Mouse (Mus musculus) hindbrain, embryonic 12.5 days (tissue): ENCODE results near the gene Babam1. TPM values are rescaled to one million over a fixed set of nuclear protein-coding genes. Genes with fewer than 3 reads are reported as not detected.

Source experiments
- ATAC-seq: fragments of 200-750 bp; cut with Nextera tagmentation; 2 replicates; pipeline ENCODE4 v1.8.0; 2017; ENCODE audit warnings: moderate TSS enrichment; ENCODE audit not compliant: low FRiP score
- H3K27ac ChIP-seq: fragments of 300-500 bp; sonication (generic); 2 replicates; pipeline ENCODE4 v1.5.1; 2016; ENCODE audit warnings: mild to moderate bottlenecking
- H3K27me3 ChIP-seq: fragments of 300-500 bp; sonication (generic); 2 replicates; pipeline ENCODE4 v1.6.1; 2016; ENCODE audit warnings: mild to moderate bottlenecking
- H3K36me3 ChIP-seq: fragments of 300-500 bp; sonication (generic); 2 replicates; pipeline ENCODE4 v1.6.1; 2016; ENCODE audit warnings: mild to moderate bottlenecking
- H3K4me1 ChIP-seq: fragments of 300-500 bp; sonication (generic); 2 replicates; pipeline ENCODE4 v1.6.1; 2016
- H3K4me2 ChIP-seq: fragments of 300-500 bp; sonication (generic); replicated peaks from 2 replicates; pipeline ENCODE4 v1.6.1; 2016; ENCODE audit warnings: mild to moderate bottlenecking
- H3K4me3 ChIP-seq: fragments of 300-500 bp; sonication (generic); 2 replicates; pipeline ENCODE4 v1.5.1; 2016; ENCODE audit warnings: mild to moderate bottlenecking
- H3K9ac ChIP-seq: fragments of 300-500 bp; sonication (generic); 2 replicates; pipeline ENCODE4 v1.6.1; 2016; ENCODE audit warnings: mild to moderate bottlenecking, moderate library complexity
- H3K9me3 ChIP-seq: fragments of 300-500 bp; sonication (generic); replicated peaks from 2 replicates; pipeline ENCODE4 v1.6.1; 2016; ENCODE audit warnings: mild to moderate bottlenecking
- WGBS: fragments of 180-500 bp; shearing (Covaris S2); methylation state at CpG from one replicate; pipeline ENCODE4 v1.1.7; 2016; 5-methylcytosine and 5-hydroxymethylcytosine counted together
- polyA plus RNA-seq: library from polyadenylated mRNA; unstranded; fragments of >200 nt; fragmentation: Nextera tagmentation; extraction: Ambion mirVana; gene quantifications from 2 replicates; pipeline ENCODE4 v1.2.1, GENCODE M21; 2016

Babam1 gene
- polyA plus RNA-seq, 1 experiment from 2014 or later: 91.1 TPM

DNA sequence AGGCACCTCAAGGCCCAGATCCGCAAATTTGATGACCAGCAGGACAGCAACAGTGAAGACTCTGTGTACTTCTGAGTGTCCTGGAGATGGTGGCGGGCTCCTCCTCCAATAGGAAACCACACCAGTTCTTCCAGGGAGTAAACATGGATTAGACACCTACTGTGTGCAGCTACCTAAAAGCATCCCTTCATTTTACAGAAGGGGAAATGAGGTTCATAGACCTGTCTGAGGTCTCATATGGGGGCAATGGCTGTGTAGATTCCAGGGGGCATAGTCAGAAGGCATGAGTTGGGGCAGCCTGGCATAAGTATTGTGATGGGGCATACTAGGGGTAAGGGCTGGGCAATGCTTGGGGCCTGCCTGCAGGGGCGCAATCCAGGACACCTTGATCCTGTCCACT lies 23.7 kb upstream of the Babam1 start:
- no peak overlapping the region for H3K4me3 ChIP-seq
- peaks cover 38% of the 10 kb centered on the region for H3K4me1 ChIP-seq
- ATAC-seq: no peak
- no peak overlapping the region for H3K4me2 ChIP-seq
- no peaks in the 10 kb centered on the region for H3K27me3 ChIP-seq
- no peaks in the 10 kb centered on the region for H3K9me3 ChIP-seq
- no peak overlapping the region for H3K27ac ChIP-seq
- peaks cover 39% of the 10 kb centered on the region for H3K36me3 ChIP-seq
- H3K9ac ChIP-seq: no peak overlapping the region
- 95% methylated on average over 3 of the region's 3 CpGs for WGBS

DNA sequence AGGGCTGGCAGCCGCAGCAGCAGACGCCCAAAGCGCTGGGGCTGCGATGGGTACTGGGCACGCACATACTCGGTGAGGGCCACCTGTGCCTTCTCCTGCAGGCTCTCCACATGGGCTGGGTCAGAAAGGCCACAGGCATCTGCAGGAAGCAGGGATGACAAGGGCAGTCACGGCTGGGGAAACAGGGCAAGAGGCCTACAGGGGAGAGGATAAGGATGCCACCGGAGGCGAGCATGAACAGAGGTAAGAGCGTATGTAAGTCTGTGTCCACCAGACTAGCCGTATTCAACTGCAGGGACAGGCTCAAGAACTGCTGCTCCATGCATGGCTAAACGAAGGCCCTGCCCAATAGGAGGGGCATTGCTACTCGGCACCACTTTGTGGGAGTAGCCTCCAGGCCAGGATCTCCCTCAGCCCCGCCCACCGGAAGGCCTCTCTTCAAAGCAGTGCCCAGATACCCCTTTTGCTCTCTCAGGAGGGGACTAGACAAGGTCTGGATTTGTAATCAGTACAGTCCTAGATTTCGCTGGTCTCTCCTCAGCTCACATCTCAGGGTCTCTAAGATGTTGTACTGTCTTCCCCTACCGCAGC lies 21.9 kb upstream of the Babam1 start:
- Histone ChIP-seq H3K27ac (no peak overlapping the region), H3K9ac (no peak overlapping the region), H3K4me3 (no peak overlapping the region), H3K27me3 (no peaks in the 10 kb centered on the region), H3K4me2 (no peak overlapping the region), H3K36me3 (peaks cover 28% of the 10 kb centered on the region), H3K4me1 (peaks cover 47% of the 10 kb centered on the region), H3K9me3 (no peaks in the 10 kb centered on the region)
- no peak for ATAC-seq
- WGBS: 78% methylated on average over 17 of the region's 17 CpGs

DNA sequence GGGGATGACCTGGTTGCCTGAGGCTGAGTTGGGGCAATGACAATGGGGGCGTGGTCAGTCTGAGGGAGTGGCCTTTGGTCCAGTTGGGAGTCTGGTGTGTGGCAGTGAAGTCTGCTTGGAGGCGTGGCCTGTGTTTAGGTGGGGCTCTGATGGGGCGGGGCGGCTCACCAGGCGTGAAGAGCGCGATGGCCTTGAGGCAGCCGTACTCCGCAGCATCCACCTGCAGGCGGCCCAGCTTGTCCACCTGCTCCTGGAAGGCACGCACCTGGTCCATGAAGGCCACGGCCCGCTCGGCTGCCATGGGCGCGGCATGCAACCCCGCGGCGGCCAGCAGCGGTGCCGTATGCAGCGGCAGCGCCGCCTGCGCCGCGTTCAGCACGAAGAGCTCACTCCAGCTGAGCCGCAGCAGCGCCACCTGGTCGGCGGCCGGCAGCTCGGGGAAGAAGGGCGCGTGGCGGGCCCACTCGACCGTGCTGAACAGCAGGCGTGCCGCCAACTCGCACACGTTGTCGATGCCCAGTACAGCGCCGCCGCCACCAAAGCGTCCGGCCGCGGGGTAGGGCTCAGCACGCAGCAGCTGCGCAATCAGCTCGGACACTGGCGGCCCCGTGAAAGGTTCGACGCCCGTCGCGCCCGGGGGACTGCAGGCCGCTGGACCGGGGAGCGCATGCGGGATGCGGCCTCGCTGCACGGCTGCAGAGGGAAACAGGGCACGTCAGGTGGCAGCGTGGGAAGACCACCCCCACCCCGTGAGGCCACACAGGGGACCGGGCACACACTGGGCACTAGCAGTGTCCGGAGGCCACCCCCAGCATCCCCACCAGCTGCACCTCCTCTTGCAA lies 20.9 kb upstream of the Babam1 start:
- peak overlapping the region; percentile 61 for H3K4me2 ChIP-seq
- no peaks in the 10 kb centered on the region for H3K9me3 ChIP-seq
- peaks cover 53% of the 10 kb centered on the region for H3K4me1 ChIP-seq
- peak overlapping the region; percentile 79 for H3K27ac ChIP-seq
- peak overlapping the region; percentile 32 for H3K4me3 ChIP-seq
- peak overlapping the region; percentile 62 for H3K9ac ChIP-seq
- H3K27me3 ChIP-seq: no peaks in the 10 kb centered on the region
- peaks cover 26% of the 10 kb centered on the region; the same call in 1 of the 2 replicates for H3K36me3 ChIP-seq
- peak; percentile 1; the same call in 1 of the 2 replicates for ATAC-seq
- WGBS: 3% methylated on average over 67 of the region's 74 CpGs

DNA sequence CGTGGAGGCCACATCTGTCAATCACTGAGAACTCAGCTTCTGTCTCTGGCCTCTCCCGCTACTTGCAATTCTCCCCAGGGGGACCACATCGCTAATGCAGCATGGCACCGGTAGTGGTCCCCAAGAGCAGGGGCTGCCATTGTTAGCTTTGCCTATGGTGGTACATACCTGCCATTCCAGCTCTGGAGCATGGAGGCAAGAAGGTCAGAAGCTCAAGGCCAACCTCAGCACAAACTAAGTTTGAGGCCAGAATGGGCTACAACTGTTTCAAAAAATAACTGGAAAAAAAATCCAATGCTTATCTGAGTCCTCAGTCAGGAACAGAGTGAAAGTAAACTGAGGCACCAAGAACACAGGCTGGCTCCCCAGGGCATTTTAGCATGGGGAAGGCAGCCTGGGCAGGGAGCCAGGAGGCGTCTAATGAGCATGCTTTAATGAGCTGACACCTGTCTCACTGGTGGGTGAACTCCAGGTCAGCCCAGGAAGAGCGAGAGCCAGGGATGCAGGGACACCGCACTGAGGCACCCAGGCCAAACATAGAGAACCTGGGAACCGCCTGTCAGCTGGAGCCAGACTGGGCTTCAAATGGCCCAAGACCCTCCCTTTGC lies 20.1 kb upstream of the Babam1 start:
- H3K27ac ChIP-seq: peak overlapping the region; percentile 79
- 36% methylated on average over 8 of the region's 8 CpGs for WGBS
- ATAC-seq: no peak
- peak overlapping the region; percentile 62 for H3K9ac ChIP-seq
- no peaks in the 10 kb centered on the region for H3K27me3 ChIP-seq
- peak overlapping the region; percentile 61 for H3K4me2 ChIP-seq
- H3K36me3 ChIP-seq: peaks cover 26% of the 10 kb centered on the region; the same call in 1 of the 2 replicates
- no peaks in the 10 kb centered on the region for H3K9me3 ChIP-seq
- peaks cover 53% of the 10 kb centered on the region for H3K4me1 ChIP-seq
- H3K4me3 ChIP-seq: peak overlapping the region; percentile 32

DNA sequence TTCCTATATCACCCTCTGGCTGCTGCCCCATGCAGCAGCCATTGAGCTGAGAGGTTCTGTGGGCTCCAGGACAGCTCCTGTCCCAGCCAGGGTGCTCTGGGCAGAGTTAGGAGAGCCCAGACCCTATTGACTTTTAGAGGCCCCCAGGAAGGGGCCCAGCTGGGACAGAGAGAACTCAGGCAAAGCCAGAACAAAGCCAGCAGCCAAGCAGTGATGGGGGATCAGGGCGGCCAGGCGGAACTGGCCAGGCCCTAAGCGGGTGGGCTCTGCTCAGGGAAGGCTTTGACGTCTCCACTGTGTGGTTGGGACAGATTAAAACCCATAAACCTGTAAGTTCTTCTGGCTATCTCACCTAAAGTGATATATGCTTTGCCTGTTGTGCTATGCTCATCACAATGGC lies 17.7 kb upstream of the Babam1 start:
- no peak for ATAC-seq
- peaks cover 58% of the 10 kb centered on the region for H3K4me1 ChIP-seq
- 28% methylated on average over 4 of the region's 4 CpGs for WGBS
- H3K27me3 ChIP-seq: no peaks in the 10 kb centered on the region
- peak overlapping the region; percentile 96 for H3K4me2 ChIP-seq
- no peaks in the 10 kb centered on the region for H3K9me3 ChIP-seq
- peak overlapping the region; percentile 65 for H3K27ac ChIP-seq
- peak overlapping the region; percentile 63 for H3K4me3 ChIP-seq
- H3K36me3 ChIP-seq: peaks cover 16% of the 10 kb centered on the region; the same call in 1 of the 2 replicates
- H3K9ac ChIP-seq: peak overlapping the region; percentile 78

DNA sequence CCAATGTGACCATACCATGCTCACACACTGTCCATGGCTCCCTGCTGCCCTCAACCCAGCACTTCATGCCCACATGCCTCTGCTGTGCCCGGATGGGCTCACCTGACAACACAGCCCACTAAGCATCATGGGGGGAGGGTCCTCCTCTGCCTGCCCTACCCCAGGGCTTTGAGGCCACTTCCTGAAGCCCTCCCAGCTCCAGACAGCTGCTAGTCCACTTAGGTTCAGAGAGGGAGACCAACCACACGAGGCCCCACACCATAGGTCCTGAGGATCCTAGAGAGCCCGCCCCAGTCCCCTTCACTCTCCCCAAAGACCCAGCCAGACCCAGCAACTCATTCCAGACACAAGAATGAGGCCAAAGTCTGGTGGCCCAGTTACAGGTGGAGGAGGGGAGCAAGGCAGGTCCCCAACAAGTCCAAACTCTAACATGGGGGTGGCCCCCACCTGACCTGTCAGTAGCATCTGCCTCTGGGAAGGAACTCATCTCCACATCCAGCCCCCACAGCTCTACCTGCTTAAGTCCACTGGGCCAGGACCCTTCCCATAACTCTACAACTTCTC lies 17.1 kb upstream of the Babam1 start:
- Histone ChIP-seq H3K36me3 (0 out of 2 replicates have a peak, but pooled peaks cover 12% of the 10 kb centered on the region), H3K4me1 (peaks cover 55% of the 10 kb centered on the region), H3K27ac (0 out of 2 replicates have a peak overlapping the region, but pooled peaks have one; percentile 65), H3K9ac (peak overlapping the region; percentile 78), H3K9me3 (no peaks in the 10 kb centered on the region), H3K4me2 (peak overlapping the region; percentile 96), H3K27me3 (no peaks in the 10 kb centered on the region), H3K4me3 (peak overlapping the region; percentile 63)
- 36% methylated on average over 3 of the region's 3 CpGs for WGBS
- ATAC-seq: no peak

DNA sequence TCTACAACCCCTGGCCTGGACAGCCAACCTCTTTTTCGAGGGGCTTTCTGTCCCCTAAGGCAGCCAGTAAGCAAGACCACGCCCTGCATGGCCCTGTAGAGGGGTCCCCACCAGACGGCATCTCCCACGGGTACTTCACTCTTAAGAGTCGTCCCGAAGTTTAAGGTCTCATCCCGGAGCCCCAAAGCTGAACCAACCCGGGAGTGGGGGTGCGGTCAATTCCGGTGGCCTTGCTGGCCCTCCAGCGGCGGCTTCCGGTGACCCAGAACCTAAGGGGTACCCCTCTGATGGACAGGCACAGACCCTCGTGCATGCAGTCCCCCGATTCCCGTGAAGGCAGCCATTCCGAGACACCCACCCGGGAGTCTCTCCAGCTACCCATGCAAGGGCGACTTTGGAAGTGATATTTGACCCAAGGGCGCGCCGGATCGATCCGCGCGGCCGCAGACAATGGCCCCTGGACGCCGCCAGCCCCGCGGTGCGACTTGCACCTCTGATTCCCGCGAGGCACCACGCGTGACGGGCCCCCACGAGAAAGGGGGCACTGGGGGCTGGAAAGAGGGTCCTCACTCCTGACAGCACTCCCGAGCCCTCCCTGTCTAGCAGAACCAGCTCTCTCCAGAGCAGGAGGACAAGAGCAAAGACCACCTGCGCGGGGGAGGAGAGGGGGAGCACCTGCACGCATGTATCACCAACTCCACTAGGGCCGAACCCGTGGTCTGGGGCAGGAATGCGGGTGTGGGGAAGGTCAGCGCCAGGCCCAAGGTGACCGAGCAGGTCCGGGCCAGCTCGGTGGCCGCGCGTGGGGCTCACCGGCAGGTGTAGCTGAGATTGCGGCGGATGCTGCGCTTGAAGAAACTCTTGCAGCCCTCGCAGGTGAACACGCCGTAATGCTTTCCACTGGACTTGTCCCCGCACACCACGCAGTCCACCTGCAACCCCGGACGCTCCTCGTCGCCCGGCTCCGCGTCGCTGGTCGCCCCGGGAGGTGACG lies 16.2 kb upstream of the Babam1 start:
- H3K36me3 ChIP-seq: 0 out of 2 replicates have a peak, but pooled peaks cover 8% of the 10 kb centered on the region
- peak overlapping the region; percentile 96 for H3K4me2 ChIP-seq
- peak overlapping the region; percentile 63 for H3K4me3 ChIP-seq
- H3K27ac ChIP-seq: peak overlapping the region; percentile 95; the same call in 1 of the 2 replicates
- peak overlapping the region; percentile 78 for H3K9ac ChIP-seq
- under 1% methylated on average over 72 of the region's 72 CpGs for WGBS
- ATAC-seq: no peak
- H3K9me3 ChIP-seq: no peaks in the 10 kb centered on the region
- H3K4me1 ChIP-seq: peaks cover 49% of the 10 kb centered on the region
- no peaks in the 10 kb centered on the region for H3K27me3 ChIP-seq

DNA sequence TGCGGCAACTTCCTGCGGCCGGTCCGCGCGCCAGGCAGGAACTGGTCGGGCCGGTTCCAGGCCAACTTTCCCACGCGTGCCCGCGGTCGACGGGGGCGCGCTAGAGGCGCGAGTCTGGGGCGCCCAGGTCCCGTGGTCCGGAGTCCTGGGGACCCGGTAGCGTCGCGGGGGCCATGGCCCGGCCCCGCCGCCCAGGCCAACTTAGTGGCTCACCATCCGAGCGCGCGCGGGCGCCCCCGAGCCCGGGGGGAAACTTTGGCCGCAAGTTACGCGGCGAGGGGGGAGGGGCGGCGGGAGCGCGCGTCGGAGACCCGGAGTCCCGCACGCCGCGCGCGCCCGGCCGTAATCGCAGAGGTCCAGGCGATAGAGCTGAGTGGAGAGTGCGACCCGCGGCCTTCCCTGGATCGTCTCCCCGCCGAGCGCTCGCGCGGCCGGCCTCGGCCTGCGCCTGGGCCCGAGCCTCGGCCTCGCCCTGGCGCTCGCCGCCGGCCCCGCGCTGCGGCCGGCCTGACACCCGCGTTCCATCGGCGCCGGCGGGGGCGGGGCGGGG lies 15.2 kb upstream of the Babam1 start, which contains the start of gene Nr2f6:
Nr2f6 (minus strand) TSS at position 540 of the 550 bp plus-strand sequence.
- H3K9ac ChIP-seq: peak within 1 kb of the TSS; percentile 78
- under 1% methylated on average over 75 of the region's 89 CpGs for WGBS
- H3K27ac ChIP-seq: peak within 1 kb of the TSS; percentile 95
- peak within 1 kb of the TSS; percentile 63 for H3K4me3 ChIP-seq
- peaks cover 39% of the 10 kb centered on the region for H3K4me1 ChIP-seq
- 0 out of 2 replicates have a peak, but pooled peaks cover 8% of the 10 kb centered on the region for H3K36me3 ChIP-seq
- H3K4me2 ChIP-seq: peak within 1 kb of the TSS; percentile 96
- H3K9me3 ChIP-seq: no peaks in the 10 kb centered on the region
- ATAC-seq: peak; percentile 51
- H3K27me3 ChIP-seq: no peaks in the 10 kb centered on the region

DNA sequence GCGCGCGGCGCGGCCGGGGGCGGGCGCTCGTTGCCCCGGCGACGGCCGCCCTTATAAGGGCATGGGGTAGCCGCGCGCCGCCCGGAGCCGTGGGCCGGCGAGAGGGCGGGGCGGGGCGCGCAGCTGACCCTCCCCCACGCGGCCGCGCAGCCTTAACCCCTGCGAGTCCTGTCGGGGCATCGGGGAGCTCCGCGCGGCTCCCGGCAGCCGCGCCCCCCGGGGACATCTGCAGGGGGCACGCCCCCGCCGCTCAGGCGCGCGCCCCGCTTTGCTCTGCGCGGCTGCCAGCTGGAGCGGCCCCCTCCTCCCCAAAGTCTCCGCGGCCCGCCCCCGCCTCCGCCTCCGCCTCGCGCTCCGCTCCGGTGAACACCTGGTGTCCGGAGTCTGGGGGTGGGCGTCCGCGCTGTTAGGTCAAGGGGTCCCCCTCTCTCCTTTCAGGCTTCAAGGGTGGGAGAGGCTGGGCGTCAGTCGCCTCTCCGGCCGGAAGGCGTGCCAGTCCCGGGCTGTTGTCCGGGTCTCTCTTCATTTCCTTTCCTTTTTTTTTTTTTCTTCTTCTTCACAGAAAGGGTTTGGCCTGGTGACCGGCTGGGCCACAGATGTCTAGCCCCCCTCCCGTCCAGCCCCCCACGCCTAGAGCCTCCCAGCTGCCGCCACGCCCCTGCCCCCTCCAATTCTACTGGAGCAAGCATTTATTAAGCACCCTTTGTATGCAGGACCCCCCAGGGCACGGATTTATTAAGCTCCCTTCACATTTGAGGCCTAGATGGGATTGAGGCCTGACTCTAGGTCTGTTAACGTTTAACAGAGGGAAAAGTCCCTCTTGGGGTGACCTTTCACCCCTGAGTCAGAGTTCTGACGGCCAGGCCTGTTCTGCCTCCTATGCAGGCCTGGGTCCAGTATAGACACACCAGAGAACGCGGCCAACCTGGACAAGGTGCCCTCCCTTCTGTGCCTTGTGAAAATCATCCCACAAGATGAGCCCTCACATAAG lies 14.4 kb upstream of the Babam1 start:
- under 1% methylated on average over 41 of the region's 80 CpGs for WGBS
- peak; percentile 87 for ATAC-seq
- H3K4me1 ChIP-seq: peaks cover 32% of the 10 kb centered on the region

DNA sequence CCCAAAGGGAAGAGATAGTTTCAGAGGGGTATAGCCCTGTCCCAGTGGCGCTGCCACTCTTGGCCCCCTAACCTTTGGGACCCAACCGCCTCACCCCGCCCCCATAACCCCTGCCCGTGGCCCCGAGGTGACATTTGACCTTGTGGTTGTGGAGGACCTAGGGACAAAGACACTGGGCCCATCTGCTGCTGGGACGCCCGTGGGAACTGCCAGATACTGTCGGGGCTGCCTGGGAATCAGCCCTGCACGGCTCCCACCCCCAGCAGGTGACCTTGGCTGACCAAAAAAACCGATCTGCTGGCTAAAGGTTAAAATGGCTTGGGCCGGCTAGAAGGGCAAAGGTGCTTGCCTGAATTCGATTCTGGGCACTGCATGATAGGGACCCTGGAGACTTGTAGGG lies 13.3 kb upstream of the Babam1 start:
- Histone ChIP-seq H3K4me1 (peaks cover 28% of the 10 kb centered on the region), H3K36me3 (no peaks in the 10 kb centered on the region), H3K27me3 (no peaks in the 10 kb centered on the region), H3K4me2 (no peak overlapping the region), H3K27ac (peak overlapping the region; percentile 95; the same call in 1 of the 2 replicates), H3K4me3 (no peak overlapping the region), H3K9ac (no peak overlapping the region), H3K9me3 (no peaks in the 10 kb centered on the region)
- no peak for ATAC-seq
- WGBS: 4% methylated on average over 12 of the region's 12 CpGs

More for the DNA sequence above, 14.4 kb upstream of the Babam1 start:
- peak overlapping the region; percentile 96 for H3K4me2 ChIP-seq
- H3K9ac ChIP-seq: peak overlapping the region; percentile 78
- peak overlapping the region; percentile 63 for H3K4me3 ChIP-seq
- H3K9me3 ChIP-seq: no peaks in the 10 kb centered on the region
- H3K36me3 ChIP-seq: 0 out of 2 replicates have a peak, but pooled peaks cover 8% of the 10 kb centered on the region
- H3K27ac ChIP-seq: peak overlapping the region; percentile 95
- H3K27me3 ChIP-seq: no peaks in the 10 kb centered on the region
